Mouse (Mus musculus) left cerebral cortex, adult 6 months (tissue): ENCODE data around the gene Trim60. TPM values are rescaled to one million over a fixed set of nuclear protein-coding genes. Genes with fewer than 3 reads are reported as not detected.

Experiments used
- long read RNA-seq, 2 experiments: library from polyadenylated mRNA; unstranded; transcript quantifications; one replicate each; pipeline ENCODE4 v2.0.0; 2019 to 2020
- polyA plus RNA-seq: library from polyadenylated mRNA; unstranded; fragments of <200 nt; fragmentation: Nextera tagmentation; gene quantifications from 2 replicates; pipeline ENCODE4 v1.2.3, GENCODE M21; 2021

Trim60 gene
- polyA plus RNA-seq = not detected in 2 replicates
- long read RNA-seq, experiment 1 = 0 reads
- long read RNA-seq, experiment 2 = 0 reads

GRCm38 (mm10) chr8:65018423-65018822 lies at the start of gene Trim60, which contains the start of gene Trim61:
Gene Trim60, minus strand, starts transcription at chr8:65018584.
Gene Trim61, minus strand, starts transcription at chr8:65018523.

GRCm38 (mm10) chr8:65037117-65037533 lies 18.7 kb upstream of the Trim60 start, which contains the start of gene Apela:
Gene Apela, minus strand, starts transcription at chr8:65037336.

GRCm38 (mm10) chr8:64987731-64988130 lies 30.7 kb downstream of the Trim60 start, which contains the start of gene Trim75:
Gene Trim75, minus strand, starts transcription at chr8:64987831.

Other genes starting within 250 kb of the Trim60 start
- 28.9 and 34.9 TPM in 2 replicates for gene Klhl2, start 168.6 kb downstream of the Trim60 start, polyA plus RNA-seq
- 56.8 and 57.7 TPM in 2 replicates for gene Tmem192, start 71.4 kb downstream of the Trim60 start, polyA plus RNA-seq
- 0.09 and 0.33 TPM in 2 replicates for gene Trim75, start 30.8 kb downstream of the Trim60 start, polyA plus RNA-seq
- not detected in 2 replicates for gene Trim61, start 61 bp downstream of the Trim60 start, polyA plus RNA-seq
- gene Apela, start 18.8 kb upstream of the Trim60 start, polyA plus RNA-seq = not detected in 2 replicates
- gene Gm10663, start 56.4 kb upstream of the Trim60 start, polyA plus RNA-seq = not detected in 2 replicates
- not detected in 2 replicates for gene BC030870, start 111.0 kb upstream of the Trim60 start, polyA plus RNA-seq